Mouse (Mus musculus): ENCODE measurements around the gene Tex261.

- TF ChIP-seq CTCF (conservative IDR thresholded peaks at IDR 0.05; ENCODE audit: insufficient read depth, insufficient read length, low read depth, low read length), result no peak
- TF ChIP-seq POLR2A (IDR thresholded peaks at IDR 0.05; ENCODE audit: low read depth, low read length), result no peak
These were observed 32.4 kb downstream of the Tex261 start for GRCm38 (mm10) chr6:83743212-83743611.

Data from kidney, adult 2 months (tissue).